Mouse (Mus musculus): ENCODE data around the gene Grik4.

- TF ChIP-seq POLR2A (IDR thresholded peaks at IDR 0.05; ENCODE audit: control insufficient read depth, extremely low read depth, insufficient read depth, low read length, poor library complexity): no peak
- no peak for TF ChIP-seq CTCF (IDR thresholded peaks at IDR 0.05; ENCODE audit: borderline replicate concordance, control insufficient read depth, extremely low read depth, insufficient read depth, low read length, poor library complexity)
These were observed 370.5 kb downstream of the Grik4 start for GRCm38 (mm10) chr9:42573616-42574350.

Data from thymus, adult 2 months (tissue).